ENCODE assay signal across 10 mouse cellular contexts in the genomic region with DNA sequence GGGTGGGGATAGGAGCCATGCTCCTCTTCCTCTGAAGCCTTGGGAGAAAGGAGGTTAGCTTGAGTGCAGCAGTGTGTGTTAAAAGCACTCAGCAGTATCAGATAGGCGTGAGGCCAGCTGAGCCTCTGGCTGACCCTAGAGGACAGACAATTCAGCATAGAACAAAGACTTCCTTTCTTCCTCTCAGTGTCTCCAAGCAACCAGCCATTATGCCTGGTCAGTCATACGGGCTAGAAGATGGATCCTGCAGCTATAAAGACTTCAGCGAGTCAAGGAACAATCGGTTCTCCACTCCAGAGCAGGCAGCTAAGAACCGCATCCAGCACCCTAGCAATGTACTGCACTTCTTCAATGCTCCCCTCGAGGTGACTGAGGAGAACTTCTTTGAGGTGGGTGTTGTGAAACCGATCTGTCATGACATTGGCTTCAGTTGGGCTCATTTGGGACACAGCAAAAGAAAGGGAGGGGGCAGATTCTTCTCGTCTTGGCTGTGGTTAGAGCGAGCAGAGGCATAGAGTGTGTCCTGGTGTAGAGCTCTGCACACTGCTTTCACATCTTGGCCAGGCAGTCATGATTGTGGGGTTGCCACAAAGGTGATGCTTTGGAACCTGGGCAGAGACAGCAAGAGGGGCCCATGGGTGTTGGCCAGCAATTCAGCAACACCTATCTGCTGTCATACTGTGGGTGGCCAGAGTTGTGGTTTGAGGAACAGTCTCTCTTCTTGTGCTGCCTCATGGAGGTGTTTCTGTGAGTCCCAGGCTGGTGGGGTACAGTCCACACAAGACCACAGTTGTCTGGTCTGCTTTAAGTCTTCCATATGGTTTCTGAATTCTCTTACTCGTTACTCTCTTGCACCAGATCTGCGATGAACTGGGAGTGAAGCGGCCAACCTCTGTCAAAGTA. TPM values are rescaled to one million over a fixed set of nuclear protein-coding genes. Genes with fewer than 3 reads are reported as not detected.
DNase-seq lines count a peak whose midpoint lies in the region; ATAC-seq and TF ChIP-seq lines count a peak whose summit lies in the region.
"Had no signal": no experiment of that assay in that cellular context is flagged by ENCODE, and none has a peak within 500 bp of the region (broad histone marks: within the 10 kb centered on the region; RNA-seq: fewer than 3 reads in every experiment).

No protein-coding gene starts in this region.

- no peak for TF ChIP-seq CTCF in forebrain, postnatal 0 days (IDR thresholded peaks at IDR 0.05; ENCODE audit: low read depth)
- no peak for TF ChIP-seq CTCF in lung, adult 2 months (IDR thresholded peaks at IDR 0.05; ENCODE audit: insufficient read depth, low read length)

- intact Hi-C loops in heart, postnatal 14 days (cut with DNase I) = no loop called here

- ATAC-seq in forebrain, embryonic 11.5 days (replicated peaks; ENCODE audit: low FRiP score) = 0 out of 2 replicates have a peak, but pooled peaks have one; percentile 28
- no peak for ATAC-seq in forebrain, postnatal 0 days

- no peak overlapping the region for H3K9ac ChIP-seq in forebrain, embryonic 11.5 days (ENCODE audit: low read length)
- no peak overlapping the region for H3K9ac ChIP-seq in forebrain, postnatal 0 days

- H3K4me1 ChIP-seq in forebrain, embryonic 11.5 days (replicated peaks; ENCODE audit: control insufficient read depth, insufficient read depth, low read length) = peaks cover 15% of the 10 kb centered on the region; the same call in 1 of the 2 replicates
- H3K4me1 ChIP-seq in forebrain, postnatal 0 days (ENCODE audit: insufficient read depth) = 0 out of 2 replicates have a peak, but pooled peaks cover 4% of the 10 kb centered on the region
- peaks cover 26% of the 10 kb centered on the region for H3K4me1 ChIP-seq in brown adipose tissue, adult 24 weeks (ENCODE audit: control insufficient read depth, insufficient read depth, insufficient read length, low read length)
- peaks cover 11% of the 10 kb centered on the region for H3K4me1 ChIP-seq in lung, adult 2 months (ENCODE audit: control insufficient read depth, insufficient read depth, low read length)

- no peaks in the 10 kb centered on the region for H3K27me3 ChIP-seq in forebrain, embryonic 11.5 days (ENCODE audit: control insufficient read depth, insufficient read depth, low read length)
- no peaks in the 10 kb centered on the region for H3K27me3 ChIP-seq in forebrain, postnatal 0 days (ENCODE audit: insufficient read depth, low read length)

- peak overlapping the region; percentile 51; the same call in 1 of the 2 replicates for H3K27ac ChIP-seq in forebrain, embryonic 11.5 days (ENCODE audit: low read depth, low read length)
- H3K27ac ChIP-seq in forebrain, postnatal 0 days (ENCODE audit: low read depth, low read length) = no peak overlapping the region
- H3K27ac ChIP-seq in brown adipose tissue, adult 24 weeks (replicated peaks; ENCODE audit: low read depth, low read length) = peak overlapping the region; percentile 58

- no peak overlapping the region for H3K4me3 ChIP-seq in forebrain, embryonic 11.5 days (ENCODE audit: low read depth, low read length)
- H3K4me3 ChIP-seq in forebrain, postnatal 0 days (ENCODE audit: low read depth, low read length) = no peak overlapping the region
- no peak overlapping the region for H3K4me3 ChIP-seq in brown adipose tissue, adult 24 weeks (ENCODE audit: insufficient read depth, low read depth, low read length)
- no peak overlapping the region for H3K4me3 ChIP-seq in lung, adult 2 months (replicated peaks; ENCODE audit: extremely low read depth, low read depth, low read length)

- DNase-seq in forebrain, embryonic 11.5 days (ENCODE audit: low spot score) = no peak
- DNase-seq in forebrain, postnatal 0 days = no peak
- DNase-seq in heart, postnatal 14 days = peak; percentile 59 to 71
- peak; percentile 55 for DNase-seq in lung, adult 2 months
- DNase-seq in retina, embryonic 14.5 days (ENCODE audit: low spot score) = peak; percentile 73
- DNase-seq in layer of hippocampus, postnatal 14 days (ENCODE audit: low spot score in 2 of 2) = no peak
- no peak for DNase-seq in frontal cortex, postnatal 25 days (ENCODE audit: low spot score in 2 of 2)

- peaks cover 53% of the 10 kb centered on the region for H3K36me3 ChIP-seq in forebrain, embryonic 11.5 days (ENCODE audit: control insufficient read depth, insufficient read depth, low read length)
- H3K36me3 ChIP-seq in forebrain, postnatal 0 days (ENCODE audit: insufficient read depth) = peaks cover 74% of the 10 kb centered on the region

- WGBS in forebrain, embryonic 11.5 days = 54% methylated on average over 12 of the region's 12 CpGs
- 44% methylated on average over 12 of the region's 12 CpGs for WGBS in forebrain, postnatal 0 days
- 38% methylated on average over 12 of the region's 12 CpGs for WGBS in lung, adult 2 months

- no peak overlapping the region for H3K4me2 ChIP-seq in forebrain, embryonic 11.5 days (ENCODE audit: low read depth, low read length, severe bottlenecking)
- H3K4me2 ChIP-seq in forebrain, postnatal 0 days (ENCODE audit: low read depth) = no peak overlapping the region

- no peak for TF ChIP-seq POLR2A in lung, adult 2 months (IDR thresholded peaks at IDR 0.05; ENCODE audit: borderline replicate concordance, extremely low read depth, low read depth, low read length)

- no peaks in the 10 kb centered on the region for H3K9me3 ChIP-seq in forebrain, embryonic 11.5 days (ENCODE audit: control insufficient read depth, low read length)
- H3K9me3 ChIP-seq in forebrain, postnatal 0 days (ENCODE audit: low read length) = no peaks in the 10 kb centered on the region
- H3K9me3 ChIP-seq: G1E had no signal

RNA-seq across cellular contexts. Expression of a gene that starts 4.4 kb away (rescaled TPM):
- polyA plus RNA-seq in forebrain, embryonic 11.5 days (2014; fragmentation: Nextera tagmentation; extraction: Ambion mirVana) = 70.6 and 74.0 TPM in 2 replicates
- 79.6 and 88.3 TPM in 2 replicates for total RNA-seq in forebrain, postnatal 0 days (2014; rRNA removed)
- 101 and 110 TPM in 2 replicates for polyA plus RNA-seq in forebrain, postnatal 0 days (2015; fragmentation: Nextera tagmentation; extraction: Ambion mirVana)
- 3,379 and 3,601 TPM in 2 replicates for polyA plus RNA-seq in brown adipose tissue, adult 24 weeks (2012; ENCODE audit: insufficient read depth, insufficient read length, missing spikeins)
- total RNA-seq in heart, postnatal 14 days (2021) = 1,000 to 10,000 TPM; 1,375 to 1,408 TPM
- polyA plus RNA-seq in lung, adult 2 months (2012; rRNA removed) = 201 and 250 TPM in 2 replicates
- 10 to 100 TPM; 58.2 to 61.2 TPM for total RNA-seq in layer of hippocampus, postnatal 14 days (2021)

RNA-seq across cellular contexts. Expression of a gene that starts 12.3 kb away (rescaled TPM):
- polyA plus RNA-seq in forebrain, embryonic 11.5 days (2014; fragmentation: Nextera tagmentation; extraction: Ambion mirVana) = 338 and 382 TPM in 2 replicates
- total RNA-seq in forebrain, postnatal 0 days (2014; rRNA removed) = 261 and 264 TPM in 2 replicates
- polyA plus RNA-seq in forebrain, postnatal 0 days (2015; fragmentation: Nextera tagmentation; extraction: Ambion mirVana) = 172 TPM in 2 replicates
- polyA plus RNA-seq in brown adipose tissue, adult 24 weeks (2012; ENCODE audit: insufficient read depth, insufficient read length, missing spikeins) = 122 and 131 TPM in 2 replicates
- total RNA-seq in heart, postnatal 14 days (2021) = 100 to 1,000 TPM; 314 to 317 TPM
- 166 and 244 TPM in 2 replicates for polyA plus RNA-seq in lung, adult 2 months (2012; rRNA removed)
- total RNA-seq in layer of hippocampus, postnatal 14 days (2021) = 100 to 1,000 TPM; 379 to 416 TPM

RNA-seq across cellular contexts. Expression of a gene that starts 13.0 kb away (rescaled TPM):
- polyA plus RNA-seq in forebrain, embryonic 11.5 days (2014; fragmentation: Nextera tagmentation; extraction: Ambion mirVana) = 1.1 and 1.7 TPM in 2 replicates
- total RNA-seq in forebrain, postnatal 0 days (2014; rRNA removed) = 2.4 and 5.2 TPM in 2 replicates
- polyA plus RNA-seq in forebrain, postnatal 0 days (2015; fragmentation: Nextera tagmentation; extraction: Ambion mirVana) = 3.3 and 3.5 TPM in 2 replicates
- polyA plus RNA-seq in brown adipose tissue, adult 24 weeks (2012; ENCODE audit: insufficient read depth, insufficient read length, missing spikeins) = 12.0 and 14.6 TPM in 2 replicates
- 10 to 100 TPM; 38.7 to 51.1 TPM for total RNA-seq in heart, postnatal 14 days (2021)
- polyA plus RNA-seq in lung, adult 2 months (2012; rRNA removed) = 19.0 and 25.5 TPM in 2 replicates
- 1 to 10 TPM; 3.9 to 4.2 TPM for total RNA-seq in layer of hippocampus, postnatal 14 days (2021)

RNA-seq across cellular contexts. Expression of a gene that starts 31.8 kb away (rescaled TPM):
- 2.1 and 2.4 TPM in 2 replicates for polyA plus RNA-seq in forebrain, embryonic 11.5 days (2014; fragmentation: Nextera tagmentation; extraction: Ambion mirVana)
- total RNA-seq in forebrain, postnatal 0 days (2014; rRNA removed) = 2.1 and 2.2 TPM in 2 replicates
- polyA plus RNA-seq in forebrain, postnatal 0 days (2015; fragmentation: Nextera tagmentation; extraction: Ambion mirVana) = 1.6 TPM in 2 replicates
- 2.5 and 4.6 TPM in 2 replicates for polyA plus RNA-seq in brown adipose tissue, adult 24 weeks (2012; ENCODE audit: insufficient read depth, insufficient read length, missing spikeins)
- total RNA-seq in heart, postnatal 14 days (2021) = 1 to 10 TPM; 2.2 to 4.0 TPM
- polyA plus RNA-seq in lung, adult 2 months (2012; rRNA removed) = 11.2 and 14.5 TPM in 2 replicates
- total RNA-seq in layer of hippocampus, postnatal 14 days (2021) = 1 to 10 TPM; 2.9 to 3.3 TPM

RNA-seq across cellular contexts. Expression of a gene that starts 43.0 kb away (rescaled TPM):
- polyA plus RNA-seq in forebrain, embryonic 11.5 days (2014; fragmentation: Nextera tagmentation; extraction: Ambion mirVana) = 0.52 and 0.88 TPM in 2 replicates
- 2.8 and 10.4 TPM in 2 replicates for total RNA-seq in forebrain, postnatal 0 days (2014; rRNA removed)
- 3.5 and 3.8 TPM in 2 replicates for polyA plus RNA-seq in forebrain, postnatal 0 days (2015; fragmentation: Nextera tagmentation; extraction: Ambion mirVana)
- 2.3 TPM in 1 of 2 replicates, not detected in the other for polyA plus RNA-seq in brown adipose tissue, adult 24 weeks (2012; ENCODE audit: insufficient read depth, insufficient read length, missing spikeins)
- total RNA-seq in heart, postnatal 14 days (2021) = 1 to 10 TPM; 3.2 to 3.6 TPM
- polyA plus RNA-seq in lung, adult 2 months (2012; rRNA removed) = 2.2 and 314 TPM in 2 replicates
- not detected for total RNA-seq in layer of hippocampus, postnatal 14 days (2021)
- total RNA-seq: layer of hippocampus, postnatal 36 days had no signal

Comparison
In these comparisons a context has a peak if more than half of its experiments do, and no peak if none do; other contexts are left out.
1. DNase-seq: peak in heart, postnatal 14 days (2 of 2), lung, adult 2 months (single experiment) and retina, embryonic 14.5 days (single experiment); none in forebrain, embryonic 11.5 days (single experiment), forebrain, postnatal 0 days (single experiment), layer of hippocampus, postnatal 14 days (0 of 2) and frontal cortex, postnatal 25 days (0 of 2).
2. RNA of a gene that starts 4.4 kb away (polyA plus RNA-seq): 3,379 to 3,601 TPM in brown adipose tissue, adult 24 weeks; 201 to 250 TPM in lung, adult 2 months, 101 to 110 TPM in forebrain, postnatal 0 days and 70.6 to 74.0 TPM in forebrain, embryonic 11.5 days; every median in the first group is over 10 times any median in the second.